Mouse (Mus musculus) layer of hippocampus, adult 11-12 months (tissue): ENCODE measurements around the gene Zbtb2.

Experiments
- DNase-seq: peaks from one replicate; pipeline ENCODE4 v3.0.0; 2022; ENCODE audit warnings: low spot score

Gene Zbtb2

DNA sequence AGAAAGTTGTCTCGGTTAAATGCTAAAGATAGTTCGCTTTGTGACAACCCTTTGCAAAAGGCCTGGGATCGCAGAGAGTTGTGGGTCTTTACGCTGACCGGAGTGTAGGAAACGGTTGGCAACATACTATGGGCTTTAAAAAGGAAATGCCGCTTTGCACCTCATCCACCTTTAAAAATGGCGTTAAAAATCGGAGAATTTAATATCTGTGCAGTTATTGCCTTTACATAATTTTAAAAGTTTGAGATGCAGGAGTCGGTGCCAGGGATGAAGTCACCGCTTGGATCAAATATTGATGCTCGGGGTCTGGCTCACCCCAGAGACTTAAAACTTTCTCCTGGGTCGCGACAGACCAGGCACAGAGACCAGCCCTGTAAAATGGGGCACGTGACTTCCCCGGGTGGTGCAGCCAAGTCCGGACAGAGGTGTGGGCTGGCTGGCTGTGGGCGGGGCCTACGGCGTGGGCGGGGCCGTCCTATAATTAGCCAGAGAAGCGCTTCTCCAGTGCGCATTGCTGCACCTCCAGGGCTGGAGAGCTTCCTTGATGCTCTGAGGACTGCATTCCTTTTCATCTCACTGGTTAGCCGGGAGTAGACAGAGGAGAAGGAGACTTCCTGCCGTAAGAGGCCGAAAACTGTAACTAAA lies 53.7 kb downstream of the Zbtb2 start:
- peak; percentile 65 for DNase-seq

DNA sequence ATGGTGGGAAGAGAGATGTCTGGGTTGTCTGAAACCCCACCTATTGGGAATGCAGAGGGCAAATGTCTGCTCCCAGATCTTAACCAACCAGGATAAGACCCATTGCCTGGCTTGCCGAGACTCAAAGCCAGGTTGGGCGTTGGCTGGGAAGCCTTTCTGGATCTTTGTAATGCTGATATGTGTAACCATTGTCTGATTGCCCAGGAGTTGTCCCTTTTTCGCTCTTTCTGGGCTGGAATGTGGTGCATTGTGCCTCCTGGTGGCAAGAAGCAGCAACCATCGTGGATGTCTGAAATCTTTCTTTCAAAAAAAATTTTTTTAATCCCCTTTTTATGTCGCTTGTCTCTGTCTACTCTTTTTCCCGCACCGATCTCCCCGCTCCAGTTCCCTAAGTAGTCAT lies 54.6 kb downstream of the Zbtb2 start:
- peak; percentile 44 for DNase-seq

GRCm38 (mm10) chr10:4332228-4332979 lies 55.5 kb downstream of the Zbtb2 start:
- DNase-seq, result no peak

GRCm38 (mm10) chr10:4327716-4328115 lies 60.2 kb downstream of the Zbtb2 start:
- DNase-seq, result no peak

GRCm38 (mm10) chr10:4325562-4325961 lies 62.3 kb downstream of the Zbtb2 start:
- DNase-seq, result no peak

- no peak for DNase-seq
Observed at GRCm38 (mm10) chr10:4323885-4324284, 64.0 kb downstream of the Zbtb2 start.
